Mouse (Mus musculus) megakaryocyte, embryonic 14.5 days (primary cell): ENCODE results near the gene Rpgr.

Source experiments
- FLI1 ChIP-seq: IDR thresholded peaks from 2 replicates; pipeline ENCODE4 v1.6.1; 2012; ENCODE audit warnings: low read length, inconsistent platforms, mixed read lengths
- GATA1 ChIP-seq: IDR thresholded peaks from 3 replicates; pipeline ENCODE4 v1.6.1; 2012; ENCODE audit warnings: mixed read lengths, low read length, inconsistent platforms, borderline replicate concordance

GRCm38 (mm10) chrX:10258260-10258659, 41.5 kb upstream of the Rpgr start:
- no peak for TF ChIP-seq GATA1
- TF ChIP-seq FLI1, result no peak
